Mouse (Mus musculus) stomach, postnatal 0 days (tissue): ENCODE results near the gene Cma1. TPM values are rescaled to one million over a fixed set of nuclear protein-coding genes. Genes with fewer than 3 reads are reported as not detected.

Source experiments
- ATAC-seq: fragments of 200-750 bp; cut with Nextera tagmentation; 2 replicates; pipeline ENCODE4 v1.8.0; 2017; ENCODE audit not compliant: low FRiP score, low TSS enrichment
- DNase-seq: peaks from one replicate; pipeline ENCODE4 v3.0.0-alpha.2; 2016; ENCODE audit warnings: low spot score
- H3K27ac ChIP-seq: fragments of 300-500 bp; sonication (generic); replicated peaks from 2 replicates; pipeline ENCODE4 v1.5.1; 2014; ENCODE audit warnings: mild to moderate bottlenecking, control low read depth
- H3K27me3 ChIP-seq: fragments of 300-500 bp; sonication (generic); 2 replicates; pipeline ENCODE4 v1.6.1; 2014; ENCODE audit warnings: low read length; ENCODE audit not compliant: control insufficient read depth, insufficient read depth
- H3K36me3 ChIP-seq: fragments of 300-500 bp; sonication (generic); 2 replicates; pipeline ENCODE4 v1.6.1; 2014; ENCODE audit warnings: low read length, mixed read lengths; ENCODE audit not compliant: control insufficient read depth, insufficient read depth
- H3K4me1 ChIP-seq: fragments of 300-500 bp; sonication (generic); replicated peaks from 2 replicates; pipeline ENCODE4 v1.6.1; 2014; ENCODE audit warnings: antibody characterized with exemption; ENCODE audit not compliant: control insufficient read depth, insufficient read depth
- H3K4me2 ChIP-seq: fragments of 300-500 bp; sonication (generic); replicated peaks from 2 replicates; pipeline ENCODE4 v1.6.1; 2014; ENCODE audit warnings: low read depth, mild to moderate bottlenecking, control low read depth, moderate library complexity
- H3K4me3 ChIP-seq: fragments of 300-500 bp; sonication (generic); 2 replicates; pipeline ENCODE4 v1.5.1; 2014; ENCODE audit warnings: low read depth, low read length, control low read depth
- H3K9ac ChIP-seq: fragments of 300-500 bp; sonication (generic); 2 replicates; pipeline ENCODE4 v1.6.1; 2014; ENCODE audit warnings: mild to moderate bottlenecking, low read length, control low read depth, mixed read lengths
- H3K9me3 ChIP-seq: fragments of 300-500 bp; sonication (generic); 2 replicates; pipeline ENCODE4 v1.6.1; 2016; ENCODE audit warnings: low read length; ENCODE audit not compliant: control insufficient read depth
- CTCF ChIP-seq: IDR thresholded peaks from 2 replicates; pipeline ENCODE4 v1.5.1; 2016; ENCODE audit warnings: antibody characterized with exemption, low read depth, mild to moderate bottlenecking, moderate library complexity
- EP300 ChIP-seq: optimal IDR thresholded peaks from 2 replicates; pipeline ENCODE3; 2016; ENCODE audit warnings: antibody characterized with exemption
- WGBS: fragments of 180-500 bp; shearing (Covaris S2); extraction: QIAGEN DNeasy Blood & Tissue Kit; methylation state at CpG from one replicate; pipeline ENCODE4 v1.1.7; 2014; 5-methylcytosine and 5-hydroxymethylcytosine counted together
- polyA plus RNA-seq: library from polyadenylated mRNA; unstranded; fragments of >200 nt; fragmentation: Nextera tagmentation; extraction: Ambion mirVana; gene quantifications from 2 replicates; pipeline ENCODE4 v1.2.1, GENCODE M21; 2015

Cma1 gene
- polyA plus RNA-seq, 1 experiment from 2014 or later = 17.5 TPM

DNA sequence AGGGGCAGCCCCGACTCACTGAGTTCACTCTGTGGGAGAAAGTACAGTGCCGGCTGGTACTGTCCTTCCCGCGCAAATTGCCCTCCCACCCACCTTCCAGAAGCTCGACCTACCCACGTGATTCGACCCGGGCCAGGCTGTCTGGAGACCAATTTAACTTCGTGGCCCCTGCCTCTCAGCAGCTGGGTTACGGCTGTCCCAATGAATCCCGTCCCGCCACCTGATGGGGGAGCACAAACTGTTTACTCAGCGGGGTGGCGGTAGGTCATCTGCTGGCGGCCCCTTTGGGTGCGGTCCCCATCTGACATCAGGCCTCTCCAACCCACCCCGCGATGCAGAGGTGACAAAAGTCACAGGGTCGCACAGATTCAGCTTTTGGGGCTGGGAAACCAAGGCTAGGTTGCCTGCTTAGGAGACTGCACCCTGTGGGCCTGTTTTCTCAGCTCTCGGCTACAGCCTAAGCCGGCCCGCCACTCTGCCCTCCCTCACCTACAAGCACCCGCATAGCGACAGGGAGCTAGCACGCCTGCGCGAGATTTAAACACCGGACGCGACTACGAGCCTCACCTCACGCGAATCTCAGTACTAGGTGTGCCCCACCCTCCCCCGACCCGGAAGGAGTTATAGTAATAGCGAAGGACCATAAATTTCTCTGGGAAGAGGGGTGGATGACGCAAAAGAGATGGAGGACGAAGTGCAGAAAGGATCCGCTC lies 44.6 kb downstream of the Cma1 start, which contains the start of gene Sdr39u1:
Gene Sdr39u1 (minus strand): TSS at position 593 of the 713 bp plus-strand sequence.
- Histone ChIP-seq H3K4me3 (peak within 1 kb of the TSS; percentile 51), H3K27ac (peak within 1 kb of the TSS; percentile 89), H3K27me3 (no peaks in the 10 kb centered on the region), H3K4me2 (peak within 1 kb of the TSS; percentile 90), H3K9me3 (no peaks in the 10 kb centered on the region), H3K36me3 (peaks cover 16% of the 10 kb centered on the region; the same call in 1 of the 2 replicates), H3K9ac (peak within 1 kb of the TSS; percentile 85), H3K4me1 (no peaks in the 10 kb centered on the region)
- TF ChIP-seq EP300 (peak; percentile 37), CTCF (no peak)
- peak; percentile 94 for DNase-seq
- WGBS = under 1% methylated on average over 39 of the region's 39 CpGs
- peak; percentile 95 for ATAC-seq

DNA sequence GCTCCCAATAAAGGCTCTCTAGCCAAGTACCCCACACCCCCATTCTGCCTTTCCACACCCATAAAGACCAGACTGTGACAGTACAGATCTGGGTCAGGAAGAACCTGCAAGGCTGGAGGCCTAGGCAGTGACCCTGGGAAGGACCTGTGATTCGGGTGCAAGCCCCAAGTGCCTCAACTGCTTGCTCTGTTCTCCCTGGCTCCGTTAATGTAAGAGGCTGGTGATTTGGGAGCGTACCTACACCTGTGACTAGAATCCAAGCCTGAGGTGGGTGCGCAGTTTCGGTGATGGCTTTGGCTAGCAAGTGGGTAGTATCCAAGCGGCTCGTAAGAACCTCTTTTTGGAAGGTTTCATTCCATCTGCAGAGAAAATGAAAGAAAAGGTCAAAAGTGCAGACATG lies 45.5 kb downstream of the Cma1 start:
- H3K4me1 ChIP-seq = no peaks in the 10 kb centered on the region
- ATAC-seq (no peak), DNase-seq (no peak)
- no peaks in the 10 kb centered on the region for H3K9me3 ChIP-seq
- TF ChIP-seq CTCF (no peak), EP300 (no peak)
- peak overlapping the region; percentile 85; the same call in 1 of the 2 replicates for H3K9ac ChIP-seq
- H3K27ac ChIP-seq = peak overlapping the region; percentile 89
- WGBS = 84% methylated on average over 7 of the region's 7 CpGs
- no peaks in the 10 kb centered on the region for H3K27me3 ChIP-seq
- H3K4me2 ChIP-seq = peak overlapping the region; percentile 90; the same call in 1 of the 2 replicates
- H3K4me3 ChIP-seq = no peak overlapping the region
- peaks cover 23% of the 10 kb centered on the region for H3K36me3 ChIP-seq

DNA sequence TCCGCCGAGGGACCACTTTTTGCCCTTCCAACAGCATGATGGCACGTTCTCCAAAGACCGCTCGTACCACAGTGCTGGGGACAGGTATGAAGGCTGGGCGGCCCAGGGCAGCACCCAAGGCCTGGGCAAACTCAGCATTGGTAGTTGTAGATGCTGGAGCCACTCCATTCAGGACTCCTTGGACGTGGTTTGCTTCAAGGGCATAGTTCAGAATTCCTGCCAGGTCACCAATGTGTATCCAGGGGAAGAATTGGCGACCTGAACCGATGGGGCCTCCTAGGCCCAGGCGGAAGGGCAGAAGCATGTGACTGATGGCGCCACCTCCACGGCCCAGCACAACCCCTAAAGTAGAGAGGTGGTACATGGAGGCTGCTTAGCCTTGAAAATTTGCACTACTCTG lies 46.8 kb downstream of the Cma1 start:
- H3K36me3 ChIP-seq = peaks cover 28% of the 10 kb centered on the region
- DNase-seq (no peak), ATAC-seq (no peak)
- no peak for TF ChIP-seq EP300
- no peak for TF ChIP-seq CTCF
- H3K9me3 ChIP-seq = no peaks in the 10 kb centered on the region
- H3K27me3 ChIP-seq = no peaks in the 10 kb centered on the region
- H3K9ac ChIP-seq = no peak overlapping the region
- H3K4me3 ChIP-seq = no peak overlapping the region
- no peaks in the 10 kb centered on the region for H3K4me1 ChIP-seq
- WGBS = 82% methylated on average over 12 of the region's 12 CpGs
- H3K4me2 ChIP-seq = no peak overlapping the region
- no peak overlapping the region for H3K27ac ChIP-seq

Other genes starting within 250 kb of the Cma1 start
- 79.0 and 80.6 TPM in 2 replicates for gene Tgm1, start 230.7 kb downstream of the Cma1 start, polyA plus RNA-seq
- 25.7 and 27.3 TPM in 2 replicates for gene Rabggta, start 222.4 kb downstream of the Cma1 start, polyA plus RNA-seq
- gene Dhrs1, start 199.0 kb downstream of the Cma1 start, polyA plus RNA-seq = 92.3 and 99.5 TPM in 2 replicates
- gene Nop9, start 199.0 kb downstream of the Cma1 start, polyA plus RNA-seq = 16.8 and 19.8 TPM in 2 replicates
- 12.3 and 13.6 TPM in 2 replicates for gene Cideb, start 186.2 kb downstream of the Cma1 start, polyA plus RNA-seq
- gene Ltb4r2, start 183.2 kb downstream of the Cma1 start, polyA plus RNA-seq = 3.2 and 3.8 TPM in 2 replicates
- 1.8 TPM in 2 replicates for gene Ltb4r1, start 178.7 kb downstream of the Cma1 start, polyA plus RNA-seq
- 2.3 and 2.5 TPM in 2 replicates for gene Adcy4, start 160.6 kb downstream of the Cma1 start, polyA plus RNA-seq
- gene Ripk3, start 155.8 kb downstream of the Cma1 start, polyA plus RNA-seq = 8.7 and 13.2 TPM in 2 replicates
- 11.2 and 12.5 TPM in 2 replicates for gene Nfatc4, start 121.5 kb downstream of the Cma1 start, polyA plus RNA-seq
- 2.8 and 3.2 TPM in 2 replicates for gene Nynrin, start 90.7 kb downstream of the Cma1 start, polyA plus RNA-seq
- gene Cbln3, start 60.3 kb downstream of the Cma1 start, polyA plus RNA-seq = 0.56 and 0.65 TPM in 2 replicates
- gene Khnyn, start 59.7 kb downstream of the Cma1 start, polyA plus RNA-seq = 6.4 and 7.5 TPM in 2 replicates
- gene Sdr39u1, start 44.4 kb downstream of the Cma1 start, polyA plus RNA-seq = 48.4 and 52.0 TPM in 2 replicates
- 0.23 TPM in 1 of 2 replicates, not detected in the other for gene Cma2, start 6.3 kb upstream of the Cma1 start, polyA plus RNA-seq
- 0.13 TPM in 1 of 2 replicates, not detected in the other for gene Mcpt1, start 73.3 kb upstream of the Cma1 start, polyA plus RNA-seq
- not detected in 2 replicates for gene Mcpt9, start 85.8 kb upstream of the Cma1 start, polyA plus RNA-seq
- 1.7 and 1.8 TPM in 2 replicates for gene Mcpt2, start 97.4 kb upstream of the Cma1 start, polyA plus RNA-seq
- 3.7 TPM in 2 replicates for gene Mcpt4, start 117.6 kb upstream of the Cma1 start, polyA plus RNA-seq
- 0.16 and 0.30 TPM in 2 replicates for gene Mcpt8, start 140.6 kb upstream of the Cma1 start, polyA plus RNA-seq
- 0.13 and 0.18 TPM in 2 replicates for gene Ctsg, start 157.9 kb upstream of the Cma1 start, polyA plus RNA-seq
- gene Gzme, start 175.9 kb upstream of the Cma1 start, polyA plus RNA-seq = not detected in 2 replicates
- not detected in 2 replicates for gene Gzmd, start 187.9 kb upstream of the Cma1 start, polyA plus RNA-seq
- not detected in 2 replicates for gene Gzmg, start 214.9 kb upstream of the Cma1 start, polyA plus RNA-seq
- gene Gzmn, start 229.9 kb upstream of the Cma1 start, polyA plus RNA-seq = not detected in 2 replicates